Mouse (Mus musculus): ENCODE data around the gene Vezf1.

The Vezf1 gene

DNA sequence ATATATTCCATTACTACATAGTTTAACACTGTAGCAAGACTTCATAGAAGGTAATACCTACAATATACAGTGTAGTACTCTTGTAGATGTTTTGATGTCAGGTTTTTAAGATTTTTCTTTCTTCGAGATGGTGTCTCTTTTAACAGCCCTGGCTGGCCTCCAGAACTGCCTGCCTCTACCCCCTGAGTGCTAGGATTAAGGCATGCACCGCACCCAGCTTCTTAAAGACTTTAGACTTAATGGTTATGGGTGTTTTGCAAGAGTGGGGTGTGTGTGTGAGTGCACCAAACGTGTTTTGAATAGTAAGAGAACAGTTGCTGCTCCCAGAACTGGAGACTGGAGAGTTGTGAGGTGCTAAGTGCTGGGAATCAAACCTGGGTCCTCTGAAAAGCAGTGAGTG lies 14.3 kb upstream of the Vezf1 start:
- DNase-seq (ENCODE audit: low spot score in 2 of 2), result no peak

DNA sequence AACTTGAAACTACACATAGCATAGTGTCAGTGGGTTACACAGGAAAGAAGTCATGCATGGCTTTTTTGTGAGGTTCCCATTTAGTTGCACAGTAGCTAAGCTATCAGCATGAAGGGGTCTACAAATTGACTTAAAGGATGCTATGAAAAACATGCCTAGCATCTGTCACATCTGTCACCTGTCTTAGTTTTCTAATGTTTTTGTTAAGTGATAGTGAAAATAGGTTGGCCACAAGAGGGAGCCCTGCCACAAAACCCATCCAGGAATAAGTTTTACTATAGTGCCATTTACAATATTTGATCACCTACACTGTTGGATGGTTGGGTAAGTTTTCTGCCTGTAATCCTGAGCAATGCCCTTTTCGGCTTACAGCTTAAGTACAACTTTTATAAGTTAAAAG lies 13.5 kb upstream of the Vezf1 start:
- DNase-seq (ENCODE audit: low spot score in 2 of 2), result peak; percentile 54 to 75

DNA sequence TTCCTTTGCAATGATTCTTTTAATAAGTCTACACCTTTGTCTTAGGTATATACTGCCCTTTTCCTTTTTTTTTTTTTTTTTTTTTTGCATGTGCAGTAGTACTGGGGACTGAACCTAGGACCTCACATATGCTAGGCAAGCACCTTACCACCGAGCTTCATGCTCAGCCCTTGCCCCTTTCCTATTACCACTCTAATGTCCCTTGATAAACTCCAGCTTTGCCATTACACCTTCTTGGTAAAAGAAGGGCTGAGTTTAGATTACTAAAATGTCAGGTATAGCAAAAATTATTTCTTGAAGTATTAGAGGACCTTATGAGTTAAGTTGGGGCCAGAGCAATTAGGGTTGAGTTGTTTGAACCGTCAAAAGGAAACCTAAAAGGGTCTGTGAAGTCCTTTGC lies 12.3 kb upstream of the Vezf1 start:
- DNase-seq (ENCODE audit: low spot score in 2 of 2), result no peak

DNA sequence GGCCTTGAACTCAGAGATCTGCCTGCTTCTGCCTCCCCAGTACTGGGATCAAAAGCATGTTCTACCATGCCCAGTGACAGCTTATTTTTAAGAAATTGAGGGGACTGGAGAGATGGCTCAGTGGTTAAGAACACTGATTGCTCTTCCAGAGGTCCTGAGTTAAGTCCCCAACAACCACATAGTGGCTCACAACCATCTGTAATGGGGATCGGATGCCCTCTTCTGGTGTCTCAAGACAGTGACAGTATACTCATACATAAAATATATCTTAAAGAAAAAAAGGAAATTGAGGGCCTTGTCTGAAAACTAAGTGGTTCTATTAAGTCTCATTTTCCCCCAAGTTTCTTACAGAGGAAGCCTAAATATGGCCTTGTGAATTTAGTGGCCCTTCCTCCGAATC lies 10.3 kb upstream of the Vezf1 start:
- no peak for DNase-seq (ENCODE audit: low spot score in 2 of 2)

DNA sequence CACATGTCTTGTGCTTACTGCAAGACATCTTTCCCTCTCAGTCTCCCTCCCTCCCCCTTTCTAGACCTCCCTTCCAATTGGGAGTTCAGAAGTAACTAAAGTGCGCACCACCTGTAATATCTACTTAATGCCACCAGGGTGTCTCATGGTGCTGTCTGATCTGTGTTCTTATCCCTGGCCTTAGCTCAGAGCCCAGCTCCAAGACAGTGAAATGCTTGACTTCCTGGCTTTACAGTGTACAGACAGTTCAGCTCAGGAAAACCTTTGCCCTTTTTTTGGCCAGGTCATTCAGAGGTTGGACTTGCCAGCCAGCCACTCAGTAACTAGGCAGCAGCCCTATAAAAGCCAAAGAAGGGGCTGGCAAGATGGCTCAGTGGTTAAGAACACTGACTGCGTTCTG lies 8.9 kb upstream of the Vezf1 start:
- no peak for DNase-seq (ENCODE audit: low spot score in 2 of 2)

DNA sequence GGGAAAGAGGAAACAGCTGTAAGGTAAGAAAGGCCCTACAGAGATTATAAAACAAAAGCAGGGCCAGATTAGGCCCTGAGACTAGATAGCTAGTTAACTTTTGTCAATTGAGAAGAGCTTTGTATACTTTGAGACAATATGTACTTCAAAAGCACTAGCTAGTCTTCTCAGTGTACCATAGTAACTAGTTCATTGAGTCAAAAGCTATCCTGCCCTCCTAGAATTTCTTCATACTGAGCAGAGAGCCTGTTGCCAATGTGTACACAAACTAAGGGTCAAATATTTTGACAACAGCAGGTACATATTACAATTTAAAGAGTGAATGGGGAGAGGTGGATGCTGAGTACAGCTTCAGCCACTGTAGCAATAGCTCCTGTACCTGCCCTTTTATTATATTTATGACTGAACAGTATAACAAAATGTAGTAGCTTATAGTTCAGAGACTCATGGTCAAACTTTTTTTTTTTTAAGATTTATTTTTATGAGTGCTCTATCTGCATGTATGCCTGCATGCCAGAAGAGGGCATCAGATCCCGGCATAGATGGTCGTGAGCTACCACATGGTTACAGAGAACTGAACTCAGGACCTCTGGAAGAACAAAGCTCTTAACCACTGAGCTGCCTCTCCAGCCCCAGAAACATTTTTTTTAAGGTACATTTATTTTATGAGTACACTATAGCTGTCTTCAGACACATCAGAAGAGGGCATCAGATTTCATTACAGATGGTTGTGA lies 6.0 kb upstream of the Vezf1 start:
- DNase-seq (ENCODE audit: low spot score in 2 of 2), result no peak

DNA sequence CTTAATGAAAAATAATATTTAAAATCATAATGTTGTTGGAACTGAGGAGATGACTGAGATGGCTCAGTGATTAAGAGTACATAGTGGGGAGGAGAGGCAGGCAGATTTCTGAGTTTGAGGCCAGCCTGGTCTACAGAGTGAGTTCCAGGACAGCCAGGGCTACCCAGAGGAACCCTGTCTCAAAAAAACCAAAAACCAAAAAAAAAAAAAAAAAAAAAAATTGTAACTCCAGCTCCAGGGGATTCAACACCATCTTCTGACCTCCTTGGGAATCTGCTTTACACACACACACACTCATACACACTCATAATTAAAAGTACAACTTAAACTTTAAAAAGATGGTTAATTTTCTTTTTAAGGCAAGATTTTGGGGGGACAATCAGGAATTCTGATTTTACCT lies 2.3 kb upstream of the Vezf1 start:
- DNase-seq (ENCODE audit: low spot score in 2 of 2), result no peak

DNA sequence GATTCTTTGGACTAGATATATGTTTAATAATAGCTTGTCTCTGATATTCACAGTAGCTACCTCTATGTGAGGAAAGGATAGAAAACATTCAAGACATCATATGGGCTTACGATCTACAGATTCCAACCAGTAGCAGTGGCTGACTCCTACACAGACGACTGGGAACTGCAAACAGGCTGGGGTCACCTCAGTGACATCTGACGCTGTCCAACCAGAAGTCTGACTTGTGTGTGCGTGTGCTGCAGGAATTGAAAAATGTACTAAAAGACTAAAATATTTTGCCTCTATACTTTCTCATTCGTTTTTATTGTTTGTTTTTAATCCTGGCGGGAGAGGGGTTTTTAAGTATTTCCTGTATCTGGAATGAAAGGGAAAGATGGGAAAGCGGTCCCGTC lies 891 bp upstream of the Vezf1 start:
- DNase-seq (ENCODE audit: low spot score in 2 of 2), result no peak

DNA sequence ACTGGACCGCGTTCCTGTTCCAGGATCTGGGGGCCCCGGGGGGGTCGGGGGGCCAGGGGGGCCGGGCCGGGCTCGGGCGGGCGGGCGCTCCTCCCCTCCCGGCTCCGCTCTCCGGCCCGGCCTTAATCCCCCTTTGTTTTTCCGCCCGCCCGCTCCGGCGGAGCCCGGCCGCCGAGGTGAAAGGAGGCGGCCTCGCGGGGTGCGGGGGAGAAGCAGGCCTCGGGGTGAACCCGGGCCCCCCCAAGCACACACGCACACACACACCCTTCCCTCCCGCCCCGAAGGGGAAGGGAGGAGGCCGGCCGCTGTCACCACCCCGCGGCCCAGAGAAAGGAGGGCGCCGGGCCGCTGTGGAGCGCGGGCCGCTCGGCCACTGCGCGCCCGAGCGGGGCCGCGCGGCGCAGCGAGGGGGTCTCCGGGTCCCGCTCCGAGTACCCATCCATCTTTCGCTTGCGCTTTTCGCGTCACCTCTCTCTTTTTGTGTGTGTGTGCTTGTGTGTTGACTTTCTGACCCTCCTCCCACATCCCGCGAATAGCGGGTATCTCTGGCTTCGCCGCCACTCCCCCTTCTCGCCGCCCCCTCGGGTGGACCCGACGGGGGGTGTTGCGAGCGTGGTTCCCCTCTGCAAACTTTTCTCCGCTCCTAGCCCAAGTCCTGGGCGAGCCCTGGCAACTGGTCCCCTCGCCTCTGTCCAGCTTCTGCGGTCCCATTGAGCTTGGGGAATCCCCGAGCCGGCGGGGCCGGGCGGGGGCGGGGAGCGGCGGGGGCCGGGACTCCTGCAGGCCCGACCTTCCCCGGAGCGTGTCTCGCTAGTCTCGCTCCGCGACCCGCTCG lies 549 bp downstream of the Vezf1 start:
- peak; percentile 56 to 84 for DNase-seq (ENCODE audit: low spot score in 2 of 2)

DNA sequence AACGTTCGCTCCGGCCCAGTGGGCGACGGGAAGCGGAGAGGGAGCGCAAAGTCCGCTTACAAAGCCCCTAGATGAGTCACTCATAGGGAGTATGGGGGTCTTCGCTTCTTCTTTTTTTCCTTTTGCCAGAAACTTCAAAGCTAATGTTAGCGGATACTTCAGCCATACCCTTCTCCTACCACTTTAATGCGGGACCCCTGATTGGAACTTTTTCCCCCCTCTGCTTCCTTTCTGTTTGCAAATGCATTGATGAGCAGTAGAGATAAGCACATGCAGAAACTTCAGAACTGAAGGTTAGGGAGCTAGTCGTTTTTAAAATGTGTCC lies 1.1 kb downstream of the Vezf1 start:
- no peak for DNase-seq (ENCODE audit: low spot score in 2 of 2)

DNA sequence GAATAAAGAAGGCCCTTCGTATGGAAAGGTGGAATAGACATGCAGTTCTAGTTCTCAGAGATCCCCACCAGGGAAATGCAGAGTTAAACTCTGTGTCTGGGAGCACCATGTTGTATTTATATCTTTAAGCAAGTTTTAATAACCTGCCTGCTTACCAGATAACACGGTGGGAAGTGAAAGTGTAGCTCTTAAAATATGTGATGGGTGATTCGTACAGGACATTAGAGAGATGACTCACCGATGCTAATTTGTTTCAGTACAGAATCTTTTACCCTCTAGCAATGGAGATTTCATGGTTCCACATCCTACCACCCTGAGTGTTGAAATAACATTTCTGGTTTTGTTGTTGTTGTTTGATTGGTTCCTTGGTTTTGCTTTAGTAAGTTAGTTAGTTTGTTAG lies 2.3 kb downstream of the Vezf1 start:
- DNase-seq (ENCODE audit: low spot score in 2 of 2), result no peak

DNA sequence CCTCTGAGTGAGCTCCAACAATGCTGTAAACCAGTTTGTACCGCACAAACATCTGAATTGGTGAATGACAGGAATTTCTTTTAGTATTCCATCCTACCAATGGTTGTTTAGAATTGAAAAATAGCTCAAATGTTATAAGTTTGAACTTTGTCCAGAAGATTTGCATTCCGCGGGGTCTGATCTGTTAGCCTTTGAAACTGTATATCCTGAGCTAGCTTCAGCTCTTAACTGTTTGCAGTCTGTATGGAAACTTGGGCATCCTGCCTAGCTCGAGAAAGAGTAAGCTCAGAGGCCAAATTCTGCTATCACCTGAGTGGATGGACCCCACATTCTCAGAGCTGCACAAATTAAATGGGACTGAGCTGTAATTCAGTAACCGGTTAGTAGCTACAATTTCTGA lies 3.0 kb downstream of the Vezf1 start:
- no peak for DNase-seq (ENCODE audit: low spot score in 2 of 2)

DNA sequence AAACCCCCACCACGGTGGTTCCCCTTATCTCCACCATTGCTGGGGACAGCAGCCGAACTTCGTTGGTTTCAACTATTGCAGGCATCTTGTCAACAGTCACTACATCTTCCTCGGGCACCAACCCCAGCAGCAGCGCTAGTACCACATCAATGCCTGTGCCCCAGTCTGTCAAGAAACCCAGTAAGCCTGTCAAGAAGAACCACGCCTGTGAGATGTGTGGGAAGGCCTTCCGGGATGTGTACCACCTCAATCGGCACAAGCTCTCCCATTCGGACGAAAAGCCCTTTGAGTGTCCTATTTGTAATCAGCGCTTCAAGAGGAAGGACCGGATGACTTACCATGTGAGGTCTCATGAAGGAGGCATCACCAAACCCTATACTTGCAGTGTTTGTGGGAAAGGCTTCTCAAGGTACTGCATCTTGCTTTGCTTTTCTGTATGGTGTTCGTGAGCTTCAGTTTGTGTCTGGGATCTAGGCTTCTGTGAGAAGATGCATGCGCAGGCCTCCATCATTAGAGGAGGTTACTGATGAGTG lies 5.3 kb downstream of the Vezf1 start:
- DNase-seq (ENCODE audit: low spot score in 2 of 2), result no peak

DNA sequence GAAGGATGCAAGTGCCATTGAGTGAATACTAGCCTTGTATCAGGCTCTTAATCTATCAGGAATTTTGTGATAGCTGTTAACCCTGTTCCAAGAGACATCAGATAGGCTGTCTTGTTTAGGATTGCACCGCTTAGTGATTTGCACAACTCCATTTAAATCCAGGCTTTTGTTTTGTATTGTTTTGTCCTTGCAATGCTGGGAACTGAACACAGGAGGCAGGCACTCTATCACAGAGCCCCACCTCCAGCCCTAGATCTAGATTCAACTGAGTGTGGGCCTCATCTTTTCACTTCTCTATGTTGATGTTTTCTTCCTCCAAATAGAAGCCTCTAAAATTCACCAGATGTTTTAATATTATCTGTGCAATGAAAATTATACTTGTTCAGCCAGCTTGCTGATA lies 7.6 kb downstream of the Vezf1 start:
- no peak for DNase-seq (ENCODE audit: low spot score in 2 of 2)

DNA sequence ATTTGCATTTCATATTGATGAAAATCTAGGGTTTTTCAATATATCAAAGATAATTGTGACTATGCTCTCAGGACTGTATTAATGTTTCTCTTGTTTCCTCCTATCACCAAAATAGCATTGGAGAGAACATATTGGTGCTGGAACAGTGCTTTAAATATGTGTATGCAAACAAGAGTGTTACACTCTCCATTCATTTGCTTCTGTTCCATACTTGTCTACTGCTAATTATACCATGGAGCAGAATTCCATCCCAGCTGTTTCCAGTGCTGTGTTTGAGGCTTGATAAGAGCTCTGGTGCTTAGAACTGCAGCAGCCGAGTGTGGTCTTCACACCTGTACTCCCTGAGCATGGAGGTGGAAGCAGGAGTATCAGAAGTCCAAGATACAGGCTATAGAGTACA lies 8.3 kb downstream of the Vezf1 start:
- no peak for DNase-seq (ENCODE audit: low spot score in 2 of 2)

DNA sequence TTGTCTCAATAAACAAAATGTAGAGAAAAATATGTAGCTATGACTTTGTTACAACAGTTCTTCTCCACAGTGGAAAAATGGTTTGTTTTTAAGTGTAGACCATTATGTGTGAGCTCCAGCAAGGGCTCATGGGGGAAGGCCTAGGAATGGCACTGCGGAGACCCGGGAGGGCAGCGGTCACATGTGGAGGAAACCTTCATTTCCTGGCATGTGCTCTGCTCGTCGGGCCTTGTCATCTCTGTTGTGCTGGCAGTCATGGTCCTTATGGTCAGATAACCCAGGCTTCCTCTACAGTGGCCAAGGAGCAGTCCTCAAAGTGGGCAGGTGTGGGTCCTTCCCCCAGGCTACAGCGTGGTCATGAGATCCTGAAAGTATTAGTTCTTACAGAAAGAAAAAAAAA lies 15.6 kb downstream of the Vezf1 start:
- DNase-seq (ENCODE audit: low spot score in 2 of 2), result no peak

DNA sequence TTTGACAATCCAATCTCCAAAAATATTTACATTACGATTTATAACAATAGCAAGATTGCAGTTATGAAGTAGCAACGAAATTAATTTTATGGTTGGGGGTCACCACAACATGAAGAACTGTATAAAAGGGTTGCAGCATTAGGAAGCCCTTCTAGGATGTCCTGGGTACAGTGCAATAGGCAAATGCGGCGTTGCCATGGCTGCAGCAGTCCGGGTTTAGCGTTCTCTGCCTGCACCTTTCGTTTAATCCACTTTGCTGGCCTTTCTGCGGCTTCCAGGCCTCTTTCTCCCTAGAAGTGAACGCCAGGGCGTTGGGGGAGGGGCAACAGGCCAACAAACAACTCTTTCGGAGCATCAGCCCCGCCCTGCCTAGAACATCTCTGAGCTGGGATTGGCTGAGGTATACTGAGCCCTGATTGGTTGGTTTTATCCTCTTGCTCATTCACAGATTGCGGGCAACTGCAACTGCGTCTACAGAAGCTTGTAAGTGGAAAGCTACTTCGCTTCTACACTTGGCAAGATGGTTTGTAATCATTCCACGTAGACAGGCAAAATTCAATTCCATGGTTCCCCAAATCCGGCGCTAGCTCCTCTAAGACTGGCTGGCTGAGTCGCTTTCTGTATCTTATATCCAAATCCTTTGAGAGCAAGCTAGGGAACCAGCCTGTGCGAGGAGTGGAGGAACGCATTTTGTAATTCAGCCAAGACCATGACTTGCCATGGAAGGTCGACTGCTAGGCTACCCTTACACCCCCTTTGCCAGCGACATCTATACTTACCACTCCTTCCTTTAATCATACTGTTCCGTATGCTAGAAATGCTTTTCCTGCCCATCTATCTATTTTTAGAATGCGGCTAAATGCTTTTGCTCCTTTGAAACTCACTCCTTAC lies 18.9 kb downstream of the Vezf1 start:
- peak; percentile 61 to 77 for DNase-seq (ENCODE audit: low spot score in 2 of 2)

DNA sequence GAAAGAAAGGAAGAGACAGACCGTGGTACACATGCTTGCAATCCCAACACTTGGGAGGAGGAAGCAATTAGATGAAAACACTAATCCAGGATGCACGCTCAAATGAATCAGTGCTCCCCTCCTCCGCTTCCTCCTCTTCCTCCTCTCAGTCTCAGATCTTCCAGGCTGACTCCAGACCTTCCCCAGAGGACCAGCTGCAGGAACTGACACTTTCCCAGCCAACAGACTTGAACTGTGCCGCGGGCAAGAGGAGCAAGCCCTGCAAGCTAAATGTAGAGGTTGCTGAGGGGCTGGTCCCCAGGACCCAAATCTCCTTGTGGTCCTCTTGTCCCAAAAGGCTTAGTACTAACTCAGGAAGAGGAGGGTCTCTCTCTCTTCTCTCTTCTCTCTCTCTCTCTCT lies 21.1 kb downstream of the Vezf1 start:
- no peak for DNase-seq (ENCODE audit: low spot score in 2 of 2)

DNA sequence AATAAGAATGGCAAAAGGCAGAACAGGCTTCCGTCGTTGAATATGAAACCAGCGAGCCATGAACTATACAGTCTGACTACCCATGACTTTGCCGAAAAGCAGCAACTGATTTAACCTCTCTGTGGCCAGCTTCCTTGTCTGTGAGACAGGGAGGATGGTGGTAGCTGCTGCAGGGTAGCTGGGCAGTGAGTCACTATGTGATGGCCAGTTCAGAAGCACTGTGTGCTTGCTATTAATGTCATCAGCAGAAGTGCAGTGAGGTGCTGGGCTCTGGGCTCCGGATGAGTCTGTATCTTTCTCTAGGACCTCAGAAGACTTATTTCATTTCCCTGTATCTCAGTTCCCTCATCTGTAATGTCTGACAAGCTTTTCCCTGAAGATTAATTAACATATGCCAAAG lies 22.2 kb downstream of the Vezf1 start:
- no peak for DNase-seq (ENCODE audit: low spot score in 2 of 2)

DNA sequence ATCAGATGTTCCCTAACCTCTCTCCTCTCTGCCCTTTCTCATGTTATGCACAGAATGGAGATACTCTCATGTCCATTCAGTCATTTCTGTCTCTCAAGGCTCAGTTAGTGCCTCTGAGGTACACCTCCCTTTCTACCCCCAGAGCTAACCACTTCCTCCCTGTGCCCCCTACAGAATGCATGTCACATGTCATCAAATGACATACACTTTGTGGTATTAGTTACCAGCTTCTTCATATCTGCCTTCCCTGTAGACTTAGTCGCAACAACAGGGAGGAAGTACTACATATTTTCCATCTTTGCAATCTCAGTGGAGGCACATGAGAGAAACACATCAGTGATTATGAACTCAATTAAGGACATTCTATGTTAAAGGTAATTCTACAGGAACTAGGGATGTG lies 23.9 kb downstream of the Vezf1 start:
- DNase-seq (ENCODE audit: low spot score in 2 of 2), result no peak

DNA sequence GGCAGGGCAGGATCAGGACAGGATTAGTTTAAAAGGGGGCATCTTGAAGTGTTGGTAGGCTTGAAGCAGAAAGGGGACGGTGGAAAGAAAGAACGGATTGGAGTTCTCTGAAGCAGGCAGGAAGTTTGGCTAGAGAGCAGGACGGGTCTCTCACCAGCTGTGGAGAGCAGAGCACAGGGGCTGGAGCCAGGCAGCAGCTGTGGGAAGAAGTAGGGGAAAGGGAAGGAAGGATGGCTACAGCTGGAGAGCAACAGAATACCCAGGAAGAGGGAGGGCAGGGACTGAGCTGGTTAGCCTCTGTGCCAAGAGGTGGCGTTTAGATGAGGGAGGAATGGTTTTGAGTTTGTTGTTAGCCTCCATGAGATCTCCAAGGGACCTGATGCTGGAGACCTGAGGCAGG lies 29.1 kb downstream of the Vezf1 start:
- no peak for DNase-seq (ENCODE audit: low spot score in 2 of 2)

DNA sequence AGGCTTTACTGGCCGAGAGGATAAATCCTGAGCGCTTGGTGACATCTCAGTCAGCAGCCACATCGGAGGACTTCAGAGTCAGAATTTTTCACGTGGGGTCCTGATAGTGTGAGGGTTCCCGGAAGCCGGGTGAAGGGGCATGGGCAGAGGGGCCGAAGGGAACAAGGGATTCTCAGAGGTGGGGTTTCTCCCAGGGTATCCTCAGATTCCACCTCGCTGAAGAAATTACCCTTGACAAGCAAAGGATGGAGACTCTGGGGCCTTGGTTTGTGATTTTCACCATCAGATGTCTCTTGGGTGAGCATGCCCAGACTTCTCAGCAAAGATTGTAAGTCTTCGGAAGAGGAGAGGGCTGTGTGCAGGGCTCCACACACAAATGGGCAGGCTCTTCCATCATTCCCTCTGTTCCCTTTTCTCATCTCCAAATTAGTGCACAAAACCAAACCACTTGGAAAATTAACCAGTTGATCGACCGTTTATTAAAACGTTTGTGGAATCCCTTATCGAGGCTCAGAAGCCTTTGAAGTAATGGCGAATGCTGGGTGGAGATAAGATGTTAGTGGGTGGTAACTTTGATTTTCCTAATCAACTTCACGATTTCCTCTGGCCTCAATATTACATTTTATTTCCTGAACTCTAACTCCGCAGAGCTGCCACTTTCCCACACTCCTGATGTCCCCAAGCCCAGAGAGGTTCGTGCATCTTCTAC lies 30.1 kb downstream of the Vezf1 start, which contains the start of gene Cuedc1:
Gene Cuedc1 (plus strand): TSS at position 38 of the 709 bp plus-strand sequence.
- DNase-seq (ENCODE audit: low spot score in 2 of 2), result no peak

Measured in spleen, postnatal 4 days (tissue).